Mouse (Mus musculus) testis, adult 2 months (tissue): ENCODE results near the gene Dnah7a.

Experiments
- CTCF ChIP-seq: fragments of 200-500 bp; IDR thresholded peaks from 2 replicates; pipeline ENCODE4 v1.5.1; 2012; ENCODE audit warnings: low read depth, mild to moderate bottlenecking, inconsistent platforms, low read length, moderate library complexity; ENCODE audit not compliant: control insufficient read depth, insufficient read depth, insufficient replicate concordance
- POLR2A ChIP-seq: fragments of 200-500 bp; IDR thresholded peaks from 2 replicates; pipeline ENCODE4 v1.6.1; 2012; ENCODE audit warnings: low read depth, mild to moderate bottlenecking, inconsistent platforms, low read length, moderate library complexity; ENCODE audit not compliant: control insufficient read depth

DNA sequence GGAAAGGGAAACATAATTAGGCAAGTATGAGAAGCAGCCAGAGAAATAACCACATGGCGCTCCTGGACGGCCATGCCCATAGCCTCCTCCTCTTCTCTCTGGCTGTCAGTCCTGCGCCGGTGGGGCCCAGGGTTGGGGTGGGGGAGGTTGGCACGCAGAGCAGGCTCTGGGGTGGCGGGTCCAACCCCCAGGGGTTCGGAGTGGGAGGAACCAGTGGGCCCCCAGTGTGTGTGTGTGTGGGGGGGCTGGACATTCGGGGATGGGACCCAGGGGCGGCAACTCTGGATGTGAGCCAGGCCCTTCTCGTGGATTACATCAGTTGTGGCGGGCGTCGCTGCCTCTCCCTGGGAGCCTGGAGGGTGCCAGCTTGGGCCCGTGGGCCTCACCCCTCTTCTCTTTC, 317.8 kb downstream of the Dnah7a start:
- TF ChIP-seq CTCF = no peak
- TF ChIP-seq POLR2A = no peak
